Mouse (Mus musculus) heart, adult 2 months (tissue): ENCODE measurements at regions not wholly inside any gene's neighbourhood (a gene's known extent, or its start where the extent isn't known, plus 50 kb on each side); places are given as distances from the start of the nearest gene placed in this dataset.

ENCODE experiments used
- CTCF ChIP-seq: fragments of 200-600 bp; IDR thresholded peaks from 2 replicates; pipeline ENCODE4 v1.8.1; 2022; ENCODE audit warnings: antibody characterized with exemption, mild to moderate bottlenecking, moderate library complexity
- POLR2A ChIP-seq: fragments of 200-500 bp; IDR thresholded peaks from 2 replicates; pipeline ENCODE4 v1.6.1; 2011; ENCODE audit warnings: mild to moderate bottlenecking, low read depth, low read length, control low read depth; ENCODE audit not compliant: insufficient read depth

DNA sequence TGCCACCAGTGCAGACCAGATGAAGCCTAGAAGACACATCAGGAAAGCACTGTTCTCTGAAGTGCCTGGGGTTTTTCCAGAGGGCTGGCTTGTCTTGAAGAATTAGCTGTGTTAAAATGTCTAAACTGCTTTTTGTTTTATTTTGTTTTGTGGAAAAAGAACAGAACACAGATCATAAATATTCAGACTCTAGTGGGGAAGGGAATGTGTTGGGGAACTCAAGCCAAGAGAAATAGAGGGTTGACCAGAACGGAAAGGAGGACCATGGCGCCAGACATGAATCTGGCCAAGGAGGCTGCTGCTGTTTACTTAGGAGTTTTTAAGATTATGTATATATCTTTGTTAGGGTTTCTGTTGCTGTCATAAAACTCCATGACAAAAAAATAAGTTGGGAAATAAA, 105.3 kb upstream of the Ppp1r26 start:
- TF ChIP-seq POLR2A (no peak), CTCF (no peak)
